Mouse (Mus musculus): ENCODE data around the gene Atp11b. TPM values are rescaled to one million over a fixed set of nuclear protein-coding genes. Genes with fewer than 3 reads are reported as not detected.

Gene Atp11b
- polyA plus RNA-seq, 2 experiments = 14.2 to 15.1 TPM

DNA sequence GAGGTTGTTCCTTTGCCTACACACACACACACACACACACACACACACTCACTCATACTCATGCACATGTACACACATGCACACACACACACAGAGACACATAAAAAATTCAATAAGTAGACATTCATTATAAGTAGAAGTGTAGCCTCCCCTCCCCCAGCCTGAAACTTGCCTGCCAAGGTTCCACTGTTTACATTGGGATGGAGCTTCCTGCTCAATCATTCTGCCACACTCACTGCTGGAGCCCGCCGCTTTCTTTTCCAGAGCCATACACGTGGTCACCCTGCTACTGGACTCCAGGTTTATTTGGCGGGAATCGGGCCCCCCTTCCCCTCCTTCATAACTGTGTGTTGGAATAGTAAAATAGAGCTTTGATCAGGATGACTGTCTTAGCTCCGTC lies 24.4 kb upstream of the Atp11b start:
- ATAC-seq (ENCODE audit: insufficient read depth) (no peak), DNase-seq (ENCODE audit: low read depth in 3 of 3, low spot score in 3 of 3) (no peak)
- 64% methylated on average over 6 of the region's 6 CpGs for WGBS (ENCODE audit: insufficient replicate concordance)
- Histone ChIP-seq H3K9ac (replicated peaks) (no peak overlapping the region), H3K36me3 (replicated peaks; ENCODE audit: control insufficient read depth, insufficient read depth, low read depth) (no peaks in the 10 kb centered on the region), H3K27ac (no peak overlapping the region), H3K9me3 (ENCODE audit: control insufficient read depth, low read length) (no peaks in the 10 kb centered on the region), H3K4me1 (replicated peaks; ENCODE audit: control insufficient read depth in 2 of 2, insufficient read depth in 2 of 2, low read length in 1 of 2) (peaks cover 0 to 4% of the 10 kb centered on the region in 2 experiments; a peak in 1 of 4 replicates), H3K27me3 (ENCODE audit: control insufficient read depth, insufficient read depth, low read length) (no peaks in the 10 kb centered on the region), H3K4me2 (ENCODE audit: low read depth) (no peak overlapping the region), H3K4me3 (ENCODE audit: insufficient read depth in 1 of 2, low read depth in 2 of 2, low read length in 2 of 2) (no peak overlapping the region)
- no peak for TF ChIP-seq CTCF (IDR thresholded peaks at IDR 0.05; ENCODE audit: low read depth)
- no peak for TF ChIP-seq EP300 (IDR thresholded peaks at IDR 0.05; ENCODE audit: low read depth)

DNA sequence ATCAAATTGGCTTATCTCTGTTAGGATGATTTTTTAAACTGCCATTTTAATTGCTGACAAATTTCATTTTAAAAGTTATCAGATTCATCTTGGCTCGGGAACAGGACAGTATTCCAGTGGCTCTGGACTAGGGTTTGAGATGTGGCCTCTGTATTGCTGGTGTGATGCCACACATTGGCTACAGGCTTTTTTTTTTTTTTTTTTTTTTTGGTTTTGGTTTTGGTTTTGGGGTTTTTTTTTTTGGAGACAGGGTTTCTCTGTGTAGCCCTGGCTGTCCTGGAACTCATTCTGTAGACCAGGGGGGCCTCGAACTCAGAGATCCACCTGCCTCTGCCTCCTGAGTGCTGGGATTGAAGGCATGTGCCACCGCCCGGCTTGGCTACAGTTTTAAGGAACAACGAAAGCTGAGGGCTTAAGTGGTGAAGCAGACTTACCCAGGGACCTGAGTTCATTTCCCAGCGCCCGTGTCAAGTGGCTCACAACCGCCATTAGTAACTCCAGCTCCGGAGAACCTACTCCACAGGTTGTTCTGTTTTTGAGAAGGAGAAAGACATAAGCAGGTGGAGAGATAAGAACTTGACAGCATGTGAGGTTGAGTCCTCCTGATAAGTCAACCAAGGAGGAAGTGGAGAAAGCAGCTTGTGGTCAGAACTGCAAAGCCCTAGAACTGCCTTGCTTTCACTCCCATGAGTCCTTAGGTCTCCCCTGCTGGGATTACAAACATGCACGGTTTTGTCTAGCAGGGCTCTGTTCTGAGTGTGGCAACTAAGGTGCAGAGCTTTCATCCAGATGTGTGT lies 21.7 kb upstream of the Atp11b start:
- 11% methylated on average over 10 of the region's 10 CpGs for WGBS (ENCODE audit: insufficient replicate concordance)
- no peak for TF ChIP-seq EP300 (IDR thresholded peaks at IDR 0.05; ENCODE audit: low read depth)
- no peak for TF ChIP-seq CTCF (IDR thresholded peaks at IDR 0.05; ENCODE audit: low read depth)
- ATAC-seq (ENCODE audit: insufficient read depth) = peak; percentile 31; the same call in 1 of the 2 replicates
- Histone ChIP-seq H3K27me3 (ENCODE audit: control insufficient read depth, insufficient read depth, low read length) (no peaks in the 10 kb centered on the region), H3K9me3 (ENCODE audit: control insufficient read depth, low read length) (no peaks in the 10 kb centered on the region), H3K36me3 (replicated peaks; ENCODE audit: control insufficient read depth, insufficient read depth, low read depth) (no peaks in the 10 kb centered on the region), H3K27ac (no peak overlapping the region), H3K4me1 (replicated peaks; ENCODE audit: control insufficient read depth in 2 of 2, insufficient read depth in 2 of 2, low read length in 1 of 2) (peaks cover 0 to 4% of the 10 kb centered on the region in 2 experiments; a peak in 1 of 4 replicates), H3K4me3 (ENCODE audit: insufficient read depth in 1 of 2, low read depth in 2 of 2, low read length in 2 of 2) (no peak overlapping the region), H3K4me2 (ENCODE audit: low read depth) (peak overlapping the region; percentile 11; the same call in 1 of the 2 replicates), H3K9ac (replicated peaks) (no peak overlapping the region)
- DNase-seq (ENCODE audit: low read depth in 3 of 3, low spot score in 3 of 3) = no peak

DNA sequence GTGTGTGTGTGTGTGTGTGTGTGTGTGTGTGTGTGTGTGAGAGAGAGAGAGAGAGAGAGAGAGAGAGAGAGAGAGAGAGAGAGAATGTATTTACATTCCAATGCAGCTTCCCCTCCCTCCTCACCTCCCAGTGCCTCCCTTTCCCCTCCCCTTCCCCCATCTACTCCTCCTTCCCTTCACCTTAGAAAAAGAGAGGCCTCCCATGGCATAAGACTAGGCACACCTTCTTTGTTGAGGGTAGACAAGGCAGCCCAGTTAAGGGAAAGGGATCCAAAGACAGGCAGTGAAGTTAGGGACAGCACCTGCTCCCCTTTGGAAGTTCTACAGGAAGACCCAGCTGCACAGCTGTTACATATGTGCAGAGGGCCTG lies 21.1 kb upstream of the Atp11b start:
- Histone ChIP-seq H3K27ac (no peak overlapping the region), H3K4me1 (replicated peaks; ENCODE audit: control insufficient read depth in 2 of 2, insufficient read depth in 2 of 2, low read length in 1 of 2) (peaks cover 0 to 4% of the 10 kb centered on the region in 2 experiments; a peak in 1 of 4 replicates), H3K4me3 (ENCODE audit: insufficient read depth in 1 of 2, low read depth in 2 of 2, low read length in 2 of 2) (no peak overlapping the region), H3K9me3 (ENCODE audit: control insufficient read depth, low read length) (no peaks in the 10 kb centered on the region), H3K4me2 (ENCODE audit: low read depth) (no peak overlapping the region), H3K9ac (replicated peaks) (no peak overlapping the region), H3K27me3 (ENCODE audit: control insufficient read depth, insufficient read depth, low read length) (no peaks in the 10 kb centered on the region), H3K36me3 (replicated peaks; ENCODE audit: control insufficient read depth, insufficient read depth, low read depth) (no peaks in the 10 kb centered on the region)
- ATAC-seq (ENCODE audit: insufficient read depth) = no peak
- TF ChIP-seq CTCF (IDR thresholded peaks at IDR 0.05; ENCODE audit: low read depth) (no peak), EP300 (IDR thresholded peaks at IDR 0.05; ENCODE audit: low read depth) (no peak)
- no peak for DNase-seq (ENCODE audit: low read depth in 3 of 3, low spot score in 3 of 3)

DNA sequence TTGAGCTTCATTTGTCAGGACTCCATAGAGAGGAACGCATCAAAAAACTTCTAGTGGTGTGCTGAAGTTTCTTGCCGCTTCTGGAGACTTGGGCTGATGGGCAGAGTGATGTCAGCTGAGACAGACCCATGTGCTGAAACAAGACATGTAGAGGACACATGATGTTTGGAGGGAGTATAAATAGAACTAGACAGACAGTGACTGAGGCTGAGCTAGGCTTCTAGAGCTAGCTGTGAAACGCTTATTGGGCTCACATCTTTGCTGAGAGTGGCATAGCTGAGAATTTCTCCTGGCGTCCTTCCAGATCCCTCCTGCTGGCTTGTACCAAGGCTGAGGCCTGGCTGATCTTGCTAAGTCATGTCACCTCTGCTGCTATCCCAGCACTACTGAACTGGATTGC lies 19.4 kb upstream of the Atp11b start:
- H3K4me1 ChIP-seq (replicated peaks; ENCODE audit: control insufficient read depth in 2 of 2, insufficient read depth in 2 of 2, low read length in 1 of 2) = peaks cover 0 to 4% of the 10 kb centered on the region in 2 experiments; a peak in 1 of 4 replicates
- ATAC-seq (ENCODE audit: insufficient read depth) (no peak), DNase-seq (ENCODE audit: low read depth in 3 of 3, low spot score in 3 of 3) (no peak)

DNA sequence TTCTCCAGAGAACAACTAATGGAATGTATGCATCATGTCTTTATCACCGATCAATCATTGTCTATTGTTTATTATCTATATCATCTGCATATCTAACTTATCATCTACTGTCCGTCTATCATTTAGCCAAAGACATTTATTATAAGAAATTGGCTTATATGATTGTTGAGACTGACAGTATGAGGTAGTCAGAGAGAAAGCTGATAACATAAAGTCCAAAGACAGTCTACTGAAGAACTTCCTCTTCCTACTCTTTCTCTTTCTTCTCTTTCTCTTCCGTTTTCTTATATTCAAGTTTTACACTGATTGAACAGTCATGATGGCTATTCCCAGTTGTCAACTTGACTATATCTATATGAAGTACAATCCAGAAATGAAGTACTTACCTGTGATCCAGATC lies 15.8 kb upstream of the Atp11b start:
- H3K4me1 ChIP-seq (replicated peaks; ENCODE audit: control insufficient read depth in 2 of 2, insufficient read depth in 2 of 2, low read length in 1 of 2) = no peaks in the 10 kb centered on the region
- ATAC-seq (ENCODE audit: insufficient read depth) = no peak
- H3K9me3 ChIP-seq (ENCODE audit: control insufficient read depth, low read length) = no peaks in the 10 kb centered on the region
- no peaks in the 10 kb centered on the region for H3K36me3 ChIP-seq (replicated peaks; ENCODE audit: control insufficient read depth, insufficient read depth, low read depth)
- H3K27ac ChIP-seq = no peak overlapping the region
- TF ChIP-seq EP300 (IDR thresholded peaks at IDR 0.05; ENCODE audit: low read depth) (no peak), CTCF (IDR thresholded peaks at IDR 0.05; ENCODE audit: low read depth) (no peak)
- no peak for DNase-seq (ENCODE audit: low read depth in 3 of 3, low spot score in 3 of 3)
- H3K4me3 ChIP-seq (ENCODE audit: insufficient read depth in 1 of 2, low read depth in 2 of 2, low read length in 2 of 2) = no peak overlapping the region
- H3K9ac ChIP-seq (replicated peaks) = no peak overlapping the region
- no peak overlapping the region for H3K4me2 ChIP-seq (ENCODE audit: low read depth)
- H3K27me3 ChIP-seq (ENCODE audit: control insufficient read depth, insufficient read depth, low read length) = no peaks in the 10 kb centered on the region
- WGBS (ENCODE audit: insufficient replicate concordance) = 46% methylated on average over 3 of the region's 3 CpGs

More for the DNA sequence above, 19.4 kb upstream of the Atp11b start:
- Histone ChIP-seq H3K9me3 (ENCODE audit: control insufficient read depth, low read length) (no peaks in the 10 kb centered on the region), H3K4me2 (ENCODE audit: low read depth) (no peak overlapping the region), H3K36me3 (replicated peaks; ENCODE audit: control insufficient read depth, insufficient read depth, low read depth) (no peaks in the 10 kb centered on the region), H3K4me3 (ENCODE audit: insufficient read depth in 1 of 2, low read depth in 2 of 2, low read length in 2 of 2) (no peak overlapping the region), H3K27me3 (ENCODE audit: control insufficient read depth, insufficient read depth, low read length) (no peaks in the 10 kb centered on the region), H3K27ac (no peak overlapping the region), H3K9ac (replicated peaks) (no peak overlapping the region)
- TF ChIP-seq EP300 (IDR thresholded peaks at IDR 0.05; ENCODE audit: low read depth) (no peak), CTCF (IDR thresholded peaks at IDR 0.05; ENCODE audit: low read depth) (no peak)
- 74% methylated on average over 4 of the region's 4 CpGs for WGBS (ENCODE audit: insufficient replicate concordance)
